Mouse (Mus musculus) ES-Bruce4 (cell line): ENCODE data around the gene Tunar. TPM values are rescaled to one million over a fixed set of nuclear protein-coding genes. Genes with fewer than 3 reads are reported as not detected.

ENCODE experiments used
- H3K27ac ChIP-seq: 2 replicates; pipeline ENCODE4 v1.5.1; 2012; ENCODE audit warnings: low read length, inconsistent platforms; ENCODE audit not compliant: insufficient read depth
- H3K27me3 ChIP-seq: 2 replicates; pipeline ENCODE4 v1.6.1; 2012; ENCODE audit warnings: mild to moderate bottlenecking, low read length, inconsistent platforms; ENCODE audit not compliant: control insufficient read depth, poor library complexity, insufficient read depth, severe bottlenecking
- H3K36me3 ChIP-seq: 2 replicates; pipeline ENCODE4 v1.6.1; 2012; ENCODE audit warnings: inconsistent platforms, mild to moderate bottlenecking, low read length, moderate library complexity; ENCODE audit not compliant: control insufficient read depth, poor library complexity, insufficient read depth, severe bottlenecking
- H3K4me1 ChIP-seq: one replicate; pipeline ENCODE4 v1.8.1; 2011; ENCODE audit warnings: low read length; ENCODE audit not compliant: control insufficient read depth, insufficient read depth
- H3K4me3 ChIP-seq: 2 replicates; pipeline ENCODE4 v1.5.1; 2011; ENCODE audit warnings: low read depth, mild to moderate bottlenecking, low read length
- H3K9ac ChIP-seq: 2 replicates; pipeline ENCODE4 v1.6.1; 2012; ENCODE audit warnings: low read depth, mild to moderate bottlenecking, inconsistent platforms; ENCODE audit not compliant: poor library complexity, severe bottlenecking
- H3K9me3 ChIP-seq: replicated peaks from 2 replicates; pipeline ENCODE4 v1.6.1; 2012; ENCODE audit warnings: mild to moderate bottlenecking, low read length, inconsistent platforms; ENCODE audit not compliant: control insufficient read depth, poor library complexity, insufficient read depth, severe bottlenecking
- CTCF ChIP-seq: IDR thresholded peaks from one replicate; pipeline ENCODE4 v1.8.1; 2011; ENCODE audit warnings: low read depth, low read length
- EP300 ChIP-seq: IDR thresholded peaks from 2 replicates; pipeline ENCODE4 v1.6.1; 2011; ENCODE audit warnings: low read depth, low read length; ENCODE audit not compliant: insufficient read depth
- POLR2A ChIP-seq: IDR thresholded peaks from one replicate; pipeline ENCODE4 v1.8.1; 2011; ENCODE audit warnings: low read length; ENCODE audit not compliant: insufficient read depth
- polyA plus RNA-seq: library from polyadenylated mRNA; stranded (reverse); fragments of >200 nt; gene quantifications from 2 replicates; pipeline ENCODE4 v1.2.4, GENCODE M21; 2011; ENCODE audit warnings: low read depth; ENCODE audit not compliant: missing spikeins, insufficient read depth, insufficient read length

Gene Tunar
- polyA plus RNA-seq, 1 experiment: 1.5 TPM

DNA sequence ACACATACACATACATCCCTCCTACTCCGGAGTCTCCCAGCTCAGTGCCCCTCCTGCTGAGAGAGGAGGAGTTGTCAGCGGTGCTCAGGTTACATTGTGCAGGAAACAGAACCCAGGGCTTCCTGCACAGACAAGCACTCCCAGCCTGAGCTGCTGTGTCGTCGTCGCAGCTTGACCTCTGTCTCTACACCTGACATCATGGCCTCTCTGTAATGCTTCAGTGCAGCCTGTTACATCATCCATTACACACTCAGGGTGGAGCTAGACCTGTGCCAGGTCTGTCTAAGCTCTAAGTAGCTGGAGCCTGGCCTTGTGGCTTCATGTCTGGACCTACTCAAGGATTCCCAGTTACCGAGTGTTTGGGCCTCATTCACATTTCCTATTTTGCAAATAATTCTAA lies 86.8 kb downstream of the Tunar start:
- no peak overlapping the region for H3K4me3 ChIP-seq
- TF ChIP-seq EP300 (no peak), POLR2A (no peak), CTCF (no peak)
- H3K27me3 ChIP-seq: no peaks in the 10 kb centered on the region
- H3K36me3 ChIP-seq: no peaks in the 10 kb centered on the region
- H3K4me1 ChIP-seq: peaks cover 2% of the 10 kb centered on the region
- H3K27ac ChIP-seq: no peak overlapping the region
- H3K9me3 ChIP-seq: no peaks in the 10 kb centered on the region
- no peak overlapping the region for H3K9ac ChIP-seq

DNA sequence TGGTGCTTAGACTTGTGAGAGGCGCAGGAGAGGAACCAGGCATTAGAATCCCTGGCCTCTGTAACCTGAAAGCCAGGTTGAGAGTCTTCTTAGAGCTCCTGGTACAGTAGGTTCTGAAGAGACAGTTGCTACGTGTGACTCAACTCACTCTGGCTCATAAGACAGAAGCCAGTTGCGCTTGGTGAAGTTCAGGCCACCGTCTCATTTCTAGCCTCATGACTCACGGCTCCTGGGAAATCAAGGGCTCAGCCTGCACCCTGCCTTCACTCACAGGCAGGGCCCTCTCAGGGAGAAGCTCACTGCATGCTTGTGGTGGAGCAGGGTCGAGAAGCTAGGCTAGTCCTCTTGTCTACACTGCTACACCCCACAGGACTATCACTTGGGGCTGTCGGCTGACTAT lies 92.9 kb downstream of the Tunar start:
- Histone ChIP-seq H3K36me3 (no peaks in the 10 kb centered on the region), H3K4me1 (no peaks in the 10 kb centered on the region), H3K4me3 (no peak overlapping the region), H3K27me3 (no peaks in the 10 kb centered on the region), H3K27ac (no peak overlapping the region), H3K9ac (no peak overlapping the region), H3K9me3 (no peaks in the 10 kb centered on the region)
- TF ChIP-seq EP300 (no peak), POLR2A (no peak), CTCF (no peak)

DNA sequence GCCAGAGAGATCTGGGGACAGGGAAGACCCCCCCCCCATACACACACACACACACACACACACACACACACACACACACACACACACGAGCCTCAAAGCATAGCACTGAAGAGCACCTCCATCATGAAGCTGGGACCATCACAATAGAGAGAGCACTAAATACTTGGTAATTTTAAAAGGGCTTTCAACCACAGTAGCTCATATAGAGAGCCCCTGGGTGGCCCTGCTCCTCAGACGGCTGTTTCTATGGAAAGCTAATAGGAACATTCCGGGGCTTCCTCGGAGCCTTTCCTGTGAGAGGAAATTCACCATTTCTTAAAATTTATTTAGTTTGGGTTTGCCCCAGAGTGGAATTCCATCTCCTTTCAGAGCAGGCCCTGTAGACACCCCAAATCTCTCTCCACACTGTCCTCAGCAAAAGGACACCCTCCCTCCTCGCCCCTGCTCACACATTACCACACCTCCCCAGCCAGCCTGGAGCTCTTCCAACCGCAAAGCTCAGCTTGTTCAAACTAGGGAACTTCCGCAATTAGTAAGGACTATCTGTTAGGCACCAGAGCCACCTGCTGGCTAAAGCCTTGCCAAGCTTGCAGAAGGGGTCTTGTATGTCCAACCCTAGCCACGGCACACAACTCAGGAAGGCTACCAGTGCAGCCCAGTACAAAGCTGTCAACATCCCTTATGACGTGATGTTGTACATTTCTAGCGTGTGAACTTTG lies 93.5 kb downstream of the Tunar start:
- no peak for TF ChIP-seq POLR2A
- TF ChIP-seq CTCF: peak; percentile 63
- no peak for TF ChIP-seq EP300
- H3K27me3 ChIP-seq: no peaks in the 10 kb centered on the region
- no peaks in the 10 kb centered on the region for H3K9me3 ChIP-seq
- H3K36me3 ChIP-seq: no peaks in the 10 kb centered on the region
- H3K27ac ChIP-seq: no peak overlapping the region
- no peaks in the 10 kb centered on the region for H3K4me1 ChIP-seq
- H3K4me3 ChIP-seq: no peak overlapping the region
- no peak overlapping the region for H3K9ac ChIP-seq

DNA sequence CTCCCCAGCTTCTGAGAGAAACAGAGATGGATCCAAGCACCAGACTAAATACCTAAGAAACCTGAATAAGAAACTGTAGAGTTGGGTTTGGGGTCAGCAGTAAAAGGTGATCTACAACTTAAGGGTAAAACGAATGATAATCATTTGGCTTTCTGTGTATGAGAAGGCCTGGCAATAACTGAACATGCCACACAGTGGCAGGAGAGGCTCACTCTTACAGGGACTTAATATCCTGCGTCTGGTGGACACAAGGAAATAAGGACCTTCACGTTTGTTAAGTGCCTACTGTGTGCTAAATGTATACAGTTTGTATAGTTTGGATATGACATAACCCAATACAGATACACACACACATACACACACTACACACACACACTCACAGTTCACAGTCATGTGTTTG lies 98.2 kb downstream of the Tunar start:
- no peak overlapping the region for H3K27ac ChIP-seq
- no peak overlapping the region for H3K4me3 ChIP-seq
- no peaks in the 10 kb centered on the region for H3K36me3 ChIP-seq
- H3K4me1 ChIP-seq: no peaks in the 10 kb centered on the region
- H3K9ac ChIP-seq: no peak overlapping the region
- TF ChIP-seq CTCF: no peak
- TF ChIP-seq EP300: no peak
- TF ChIP-seq POLR2A: no peak
- no peaks in the 10 kb centered on the region for H3K27me3 ChIP-seq
- no peaks in the 10 kb centered on the region for H3K9me3 ChIP-seq

DNA sequence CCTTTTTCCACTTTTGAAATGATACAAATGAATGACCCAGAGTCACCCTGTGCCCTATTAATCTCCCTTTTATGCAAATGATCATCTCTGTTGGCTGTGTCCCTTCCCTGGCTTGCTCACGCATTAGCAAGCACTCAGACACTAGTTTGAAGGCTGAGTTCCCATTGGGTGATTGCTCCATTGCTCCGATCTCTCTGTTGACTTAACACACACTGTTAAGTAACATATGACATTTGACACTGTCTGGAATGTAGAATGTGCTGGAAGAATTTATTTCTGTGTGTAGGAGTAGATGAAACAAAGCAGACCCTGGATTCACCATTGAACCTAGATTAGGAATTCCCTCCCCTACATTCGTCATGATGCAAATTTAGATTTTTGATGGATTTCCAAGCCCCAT lies 99.1 kb downstream of the Tunar start:
- H3K4me3 ChIP-seq: no peak overlapping the region
- no peak overlapping the region for H3K9ac ChIP-seq
- H3K27ac ChIP-seq: no peak overlapping the region
- H3K36me3 ChIP-seq: no peaks in the 10 kb centered on the region
- H3K9me3 ChIP-seq: no peaks in the 10 kb centered on the region
- TF ChIP-seq CTCF (no peak), EP300 (no peak), POLR2A (no peak)
- H3K4me1 ChIP-seq: no peaks in the 10 kb centered on the region
- no peaks in the 10 kb centered on the region for H3K27me3 ChIP-seq

Other genes starting within 250 kb of the Tunar start
- not detected in 2 replicates for gene Tcl1b2, start 187.9 kb upstream of the Tunar start, polyA plus RNA-seq
- not detected in 2 replicates for gene Tcl1b1, start 174.2 kb upstream of the Tunar start, polyA plus RNA-seq
- gene Tcl1b5, start 157.5 kb upstream of the Tunar start, polyA plus RNA-seq: not detected in 2 replicates
- gene Tcl1b3, start 142.8 kb upstream of the Tunar start, polyA plus RNA-seq: not detected in 2 replicates
- not detected in 2 replicates for gene Tcl1b4, start 131.9 kb upstream of the Tunar start, polyA plus RNA-seq
- gene Tcl1, start 111.1 kb upstream of the Tunar start, polyA plus RNA-seq: 47.2 and 52.8 TPM in 2 replicates
- 1.1 TPM in 2 replicates for gene D430019H16Rik, start 120.0 kb downstream of the Tunar start, polyA plus RNA-seq
- 1.2 and 1.4 TPM in 2 replicates for gene Bdkrb2, start 229.4 kb downstream of the Tunar start, polyA plus RNA-seq